Mouse (Mus musculus) liver, embryonic 14.5 days (tissue): Measurements from ENCODE around the gene Furin.

Experiments
- CTCF ChIP-seq: IDR thresholded peaks from 2 replicates; pipeline ENCODE4 v1.5.1; 2016; ENCODE audit warnings: antibody characterized with exemption, low read depth, control low read depth
- EP300 ChIP-seq: IDR thresholded peaks from 2 replicates; pipeline ENCODE4 v1.6.1; 2016; ENCODE audit warnings: antibody characterized with exemption, low read depth

DNA sequence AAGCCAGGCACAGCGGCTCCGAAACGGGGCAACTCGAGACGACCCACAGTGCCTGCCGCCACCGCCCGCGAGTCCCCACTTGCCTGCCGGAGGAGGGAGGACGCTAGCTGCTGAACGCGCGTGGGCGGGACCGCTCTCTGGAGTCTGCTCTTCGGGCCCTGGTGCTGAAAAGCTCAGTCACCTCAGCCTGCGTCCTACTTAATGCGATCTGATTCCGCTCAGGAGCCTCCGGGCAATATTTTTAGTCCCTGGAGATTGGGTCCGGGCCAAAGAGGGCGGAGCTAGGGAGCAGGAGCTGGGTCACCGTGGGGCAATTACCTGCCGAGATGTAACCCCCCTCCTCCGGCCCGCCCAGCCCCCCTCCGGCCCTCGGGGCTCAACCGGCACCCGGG, 34.6 kb downstream of the Furin start:
- no peak for TF ChIP-seq CTCF
- no peak for TF ChIP-seq EP300
